Mouse (Mus musculus): Measurements from ENCODE around the gene Myo18b. TPM values are rescaled to one million over a fixed set of nuclear protein-coding genes. Genes with fewer than 3 reads are reported as not detected.

The Myo18b gene
- polyA plus RNA-seq, 1 experiment, result 0.37 TPM

- WGBS, result 84% methylated on average over 5 of the region's 5 CpGs
Measured at GRCm38 (mm10) chr5:112931901-112932300, 35.7 kb upstream of the Myo18b start.

GRCm38 (mm10) chr5:112928201-112928881, 32.2 kb upstream of the Myo18b start:
- no peak for TF ChIP-seq POLR2A (IDR thresholded peaks at IDR 0.05; ENCODE audit: low read depth, low read length)
- no peak for TF ChIP-seq CTCF (IDR thresholded peaks at IDR 0.05; ENCODE audit: extremely low read depth, insufficient read length, insufficient replicate concordance, low read depth, low read length)
- H3K4me3 ChIP-seq (ENCODE audit: low read depth, low read length), result no peak overlapping the region
- 61% methylated on average over 10 of the region's 10 CpGs for WGBS
- H3K27me3 ChIP-seq (ENCODE audit: control insufficient read depth, insufficient read depth, low read length), result no peaks in the 10 kb centered on the region
- H3K27ac ChIP-seq (ENCODE audit: insufficient read depth, low read depth, low read length), result no peak overlapping the region
- H3K4me1 ChIP-seq (ENCODE audit: control insufficient read depth, insufficient read depth, insufficient read length, low read length), result peaks cover 3% of the 10 kb centered on the region; the same call in 1 of the 2 replicates
- no peaks in the 10 kb centered on the region for H3K36me3 ChIP-seq (ENCODE audit: control insufficient read depth, insufficient read depth, low read length)

More at GRCm38 (mm10) chr5:112931901-112932300, 35.7 kb upstream of the Myo18b start:
- H3K27me3 ChIP-seq (ENCODE audit: control insufficient read depth, insufficient read depth, low read length), result no peaks in the 10 kb centered on the region
- H3K4me3 ChIP-seq (ENCODE audit: low read depth, low read length), result no peak overlapping the region
- no peaks in the 10 kb centered on the region for H3K36me3 ChIP-seq (ENCODE audit: control insufficient read depth, insufficient read depth, low read length)
- TF ChIP-seq POLR2A (IDR thresholded peaks at IDR 0.05; ENCODE audit: low read depth, low read length), result no peak
- no peak for TF ChIP-seq CTCF (IDR thresholded peaks at IDR 0.05; ENCODE audit: extremely low read depth, insufficient read length, insufficient replicate concordance, low read depth, low read length)
- no peak overlapping the region for H3K27ac ChIP-seq (ENCODE audit: insufficient read depth, low read depth, low read length)
- no peaks in the 10 kb centered on the region for H3K4me1 ChIP-seq (ENCODE audit: control insufficient read depth, insufficient read depth, insufficient read length, low read length)

- Histone ChIP-seq H3K4me3 (ENCODE audit: low read depth, low read length) (no peak overlapping the region), H3K4me1 (ENCODE audit: control insufficient read depth, insufficient read depth, insufficient read length, low read length) (peaks cover 14% of the 10 kb centered on the region), H3K36me3 (ENCODE audit: control insufficient read depth, insufficient read depth, low read length) (no peaks in the 10 kb centered on the region), H3K27me3 (ENCODE audit: control insufficient read depth, insufficient read depth, low read length) (no peaks in the 10 kb centered on the region), H3K27ac (ENCODE audit: insufficient read depth, low read depth, low read length) (no peak overlapping the region)
- WGBS, result 95% methylated on average over 5 of the region's 5 CpGs
- TF ChIP-seq POLR2A (IDR thresholded peaks at IDR 0.05; ENCODE audit: low read depth, low read length), result no peak
- no peak for TF ChIP-seq CTCF (IDR thresholded peaks at IDR 0.05; ENCODE audit: extremely low read depth, insufficient read length, insufficient replicate concordance, low read depth, low read length)
Measured at GRCm38 (mm10) chr5:112925422-112925821, 29.3 kb upstream of the Myo18b start.

- TF ChIP-seq CTCF (IDR thresholded peaks at IDR 0.05; ENCODE audit: extremely low read depth, insufficient read length, insufficient replicate concordance, low read depth, low read length) (no peak), POLR2A (IDR thresholded peaks at IDR 0.05; ENCODE audit: low read depth, low read length) (no peak)
- 70% methylated on average over 8 of the region's 8 CpGs for whole genome bisulfite sequencing
- H3K27ac ChIP-seq (ENCODE audit: insufficient read depth, low read depth, low read length), result no peak overlapping the region
- H3K27me3 ChIP-seq (ENCODE audit: control insufficient read depth, insufficient read depth, low read length), result no peaks in the 10 kb centered on the region
- H3K4me1 ChIP-seq (ENCODE audit: control insufficient read depth, insufficient read depth, insufficient read length, low read length), result peaks cover 14% of the 10 kb centered on the region
- no peaks in the 10 kb centered on the region for H3K36me3 ChIP-seq (ENCODE audit: control insufficient read depth, insufficient read depth, low read length)
- no peak overlapping the region for H3K4me3 ChIP-seq (ENCODE audit: low read depth, low read length)
Measured at GRCm38 (mm10) chr5:112924806-112925205, 28.6 kb upstream of the Myo18b start.

- peaks cover 14% of the 10 kb centered on the region for H3K4me1 ChIP-seq (ENCODE audit: control insufficient read depth, insufficient read depth, insufficient read length, low read length)
- 97% methylated on average over 14 of the region's 14 CpGs for WGBS
- no peaks in the 10 kb centered on the region for H3K36me3 ChIP-seq (ENCODE audit: control insufficient read depth, insufficient read depth, low read length)
- no peak for TF ChIP-seq POLR2A (IDR thresholded peaks at IDR 0.05; ENCODE audit: low read depth, low read length)
- no peak for TF ChIP-seq CTCF (IDR thresholded peaks at IDR 0.05; ENCODE audit: extremely low read depth, insufficient read length, insufficient replicate concordance, low read depth, low read length)
- H3K4me3 ChIP-seq (ENCODE audit: low read depth, low read length), result no peak overlapping the region
- no peaks in the 10 kb centered on the region for H3K27me3 ChIP-seq (ENCODE audit: control insufficient read depth, insufficient read depth, low read length)
- no peak overlapping the region for H3K27ac ChIP-seq (ENCODE audit: insufficient read depth, low read depth, low read length)
Measured at GRCm38 (mm10) chr5:112923841-112924240, 27.7 kb upstream of the Myo18b start.

GRCm38 (mm10) chr5:112921914-112922313, 25.8 kb upstream of the Myo18b start:
- H3K27me3 ChIP-seq (ENCODE audit: control insufficient read depth, insufficient read depth, low read length), result no peaks in the 10 kb centered on the region
- TF ChIP-seq CTCF (IDR thresholded peaks at IDR 0.05; ENCODE audit: extremely low read depth, insufficient read length, insufficient replicate concordance, low read depth, low read length) (no peak), POLR2A (IDR thresholded peaks at IDR 0.05; ENCODE audit: low read depth, low read length) (no peak)
- H3K36me3 ChIP-seq (ENCODE audit: control insufficient read depth, insufficient read depth, low read length), result no peaks in the 10 kb centered on the region
- H3K27ac ChIP-seq (ENCODE audit: insufficient read depth, low read depth, low read length), result no peak overlapping the region
- peaks cover 14% of the 10 kb centered on the region for H3K4me1 ChIP-seq (ENCODE audit: control insufficient read depth, insufficient read depth, insufficient read length, low read length)
- H3K4me3 ChIP-seq (ENCODE audit: low read depth, low read length), result no peak overlapping the region

GRCm38 (mm10) chr5:112910381-112910780, 14.2 kb upstream of the Myo18b start:
- Histone ChIP-seq H3K36me3 (ENCODE audit: control insufficient read depth, insufficient read depth, low read length) (peaks cover 4% of the 10 kb centered on the region; the same call in 1 of the 2 replicates), H3K4me1 (ENCODE audit: control insufficient read depth, insufficient read depth, insufficient read length, low read length) (peaks cover 6% of the 10 kb centered on the region; the same call in 1 of the 2 replicates), H3K4me3 (ENCODE audit: low read depth, low read length) (no peak overlapping the region), H3K27ac (ENCODE audit: insufficient read depth, low read depth, low read length) (no peak overlapping the region), H3K27me3 (ENCODE audit: control insufficient read depth, insufficient read depth, low read length) (no peaks in the 10 kb centered on the region)
- TF ChIP-seq POLR2A (IDR thresholded peaks at IDR 0.05; ENCODE audit: low read depth, low read length) (no peak), CTCF (IDR thresholded peaks at IDR 0.05; ENCODE audit: extremely low read depth, insufficient read length, insufficient replicate concordance, low read depth, low read length) (no peak)
- WGBS, result 94% methylated on average over 5 of the region's 5 CpGs
